Mouse (Mus musculus) brain, adult 2 months (tissue): ENCODE results near the gene Barx2.
"Not testable (repeated sequence)": the region's sequence is repeated elsewhere in the genome, so short reads cannot be mapped to it uniquely, and the experiment has no call there.

ENCODE experiments used
- DNase-seq: peaks from one replicate; pipeline ENCODE4 v3.0.0; 2011; ENCODE audit warnings: low read depth, low spot score

The Barx2 gene

GRCm38 (mm10) chr9:31912921-31913738, at the start of gene Barx2:
Barx2 (minus strand) TSS chr9:31913462.
- DNase-seq = peak; percentile 79

GRCm38 (mm10) chr9:31962265-31962664, 49.0 kb upstream of the Barx2 start:
- peak; percentile 33 for DNase-seq

DNA sequence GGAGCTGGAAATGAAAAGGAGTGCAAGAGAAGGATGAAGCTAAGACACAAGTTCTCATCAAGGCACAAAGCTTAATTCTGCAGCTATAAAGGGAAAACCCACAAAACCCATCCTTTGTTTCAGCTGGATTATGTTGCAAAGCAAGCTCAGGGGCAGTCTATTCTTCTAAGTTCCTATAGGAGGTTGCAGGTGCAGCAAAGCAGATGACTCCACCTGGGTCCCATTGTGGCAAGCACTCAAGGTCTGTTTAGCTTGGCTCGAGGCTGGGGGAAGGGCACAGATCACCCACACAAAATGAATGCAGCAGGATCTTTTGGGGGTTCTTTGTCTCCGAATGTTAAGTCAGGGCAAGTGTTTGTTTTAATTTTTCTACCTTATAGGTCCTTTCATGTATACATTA, 47.2 kb upstream of the Barx2 start:
- DNase-seq = no peak

DNA sequence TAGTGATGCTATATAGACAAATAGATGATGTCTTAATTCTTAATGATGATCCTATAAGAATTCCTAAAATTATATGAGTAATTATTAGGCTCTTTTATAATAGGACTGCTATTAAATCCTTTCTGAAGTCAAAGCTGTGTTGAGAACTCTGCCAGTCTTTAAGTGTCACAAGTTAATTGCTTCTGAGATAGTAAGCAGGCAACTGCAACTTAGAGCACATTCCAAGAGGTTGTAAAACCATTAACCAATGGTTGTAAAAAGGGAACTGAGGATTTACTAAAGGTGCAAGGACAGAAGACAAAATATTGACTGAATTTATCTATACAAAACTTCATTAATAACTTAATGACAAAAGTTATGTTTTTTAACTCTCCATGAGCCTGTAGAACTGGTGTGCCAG, 44.9 kb upstream of the Barx2 start:
- no peak for DNase-seq

DNA sequence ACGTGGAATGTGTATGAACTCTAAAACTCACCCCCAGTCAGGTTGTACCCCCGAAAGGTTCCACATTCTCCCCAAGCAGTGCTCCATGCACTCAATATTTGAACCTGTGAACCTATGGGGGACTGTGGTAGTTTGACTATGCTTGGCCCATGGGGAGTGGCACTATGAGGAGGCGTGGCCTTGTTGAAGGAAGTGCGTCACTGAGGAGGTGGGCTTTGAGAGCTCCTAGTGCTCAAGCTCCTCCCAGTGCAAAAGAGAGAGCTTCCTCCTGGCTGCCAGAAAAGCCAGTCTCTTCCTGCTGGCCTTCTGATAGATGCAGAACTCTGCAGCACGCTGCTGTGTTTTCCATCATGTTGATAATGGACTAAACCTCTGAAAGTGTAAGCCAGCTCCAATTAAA, 37.2 kb upstream of the Barx2 start:
- no peak for DNase-seq

GRCm38 (mm10) chr9:31949031-31949430, 35.8 kb upstream of the Barx2 start:
- DNase-seq = no peak

GRCm38 (mm10) chr9:31947051-31947450, 33.8 kb upstream of the Barx2 start:
- no peak for DNase-seq

- peak; percentile 43 for DNase-seq
Measured at GRCm38 (mm10) chr9:31942334-31942733, 29.1 kb upstream of the Barx2 start.

- not testable (repeated sequence) for DNase-seq
Measured at GRCm38 (mm10) chr9:31936486-31936885, 23.2 kb upstream of the Barx2 start.

GRCm38 (mm10) chr9:31931691-31932090, 18.4 kb upstream of the Barx2 start:
- no peak for DNase-seq

- DNase-seq = no peak
Measured at GRCm38 (mm10) chr9:31931255-31931654, 18.0 kb upstream of the Barx2 start.

DNA sequence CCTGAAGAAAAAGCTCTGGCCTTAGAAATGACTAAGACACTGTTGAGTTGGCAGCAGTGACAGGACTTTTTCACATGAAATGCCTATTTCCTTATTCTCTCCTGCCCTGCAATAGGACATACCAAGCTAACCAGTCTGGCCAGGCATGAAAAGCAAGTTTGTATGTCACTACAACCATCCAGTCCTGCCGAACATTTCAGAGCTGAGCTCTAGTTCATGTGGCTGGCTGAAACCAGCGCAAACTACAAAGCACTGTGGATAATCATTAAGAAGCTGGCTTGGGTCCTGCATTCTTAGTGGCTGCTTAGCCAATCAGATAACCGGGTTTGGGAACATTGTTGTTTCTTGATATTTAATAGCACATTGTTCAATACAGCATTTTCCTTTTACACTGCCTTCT, 13.5 kb upstream of the Barx2 start:
- DNase-seq = no peak

- peak; percentile 87 for DNase-seq
Measured at GRCm38 (mm10) chr9:31925830-31926624, 12.8 kb upstream of the Barx2 start.

- DNase-seq = no peak
Measured at GRCm38 (mm10) chr9:31923529-31923928, 10.3 kb upstream of the Barx2 start.

- DNase-seq = no peak
Measured at GRCm38 (mm10) chr9:31919802-31920201, 6.5 kb upstream of the Barx2 start.

GRCm38 (mm10) chr9:31916421-31916820, 3.2 kb upstream of the Barx2 start:
- no peak for DNase-seq

- DNase-seq = peak; percentile 22
Measured at GRCm38 (mm10) chr9:31914871-31915270, 1.6 kb upstream of the Barx2 start.

- no peak for DNase-seq
Measured at GRCm38 (mm10) chr9:31913739-31914591, 703 bp upstream of the Barx2 start.

GRCm38 (mm10) chr9:31912553-31912920, 725 bp downstream of the Barx2 start:
- no peak for DNase-seq

DNA sequence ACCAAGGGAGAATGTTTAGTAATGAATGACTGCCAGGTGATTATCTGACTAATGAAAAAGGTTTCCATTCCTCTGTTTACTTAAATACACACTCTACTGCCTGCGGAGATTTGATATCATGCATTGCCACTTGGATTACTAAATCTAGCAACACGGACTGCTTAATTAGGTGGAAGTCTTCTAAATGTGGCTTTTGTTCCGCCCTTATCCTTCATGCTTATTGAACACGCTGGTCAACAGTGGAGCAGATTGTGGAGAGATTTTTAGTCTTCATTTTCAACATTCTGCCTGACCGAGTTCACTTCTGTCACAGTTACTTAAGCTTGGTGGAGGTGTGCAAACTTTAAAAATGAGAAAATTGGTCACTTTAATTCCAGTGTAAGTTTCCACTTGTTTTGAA, 3.0 kb downstream of the Barx2 start:
- DNase-seq = no peak

DNA sequence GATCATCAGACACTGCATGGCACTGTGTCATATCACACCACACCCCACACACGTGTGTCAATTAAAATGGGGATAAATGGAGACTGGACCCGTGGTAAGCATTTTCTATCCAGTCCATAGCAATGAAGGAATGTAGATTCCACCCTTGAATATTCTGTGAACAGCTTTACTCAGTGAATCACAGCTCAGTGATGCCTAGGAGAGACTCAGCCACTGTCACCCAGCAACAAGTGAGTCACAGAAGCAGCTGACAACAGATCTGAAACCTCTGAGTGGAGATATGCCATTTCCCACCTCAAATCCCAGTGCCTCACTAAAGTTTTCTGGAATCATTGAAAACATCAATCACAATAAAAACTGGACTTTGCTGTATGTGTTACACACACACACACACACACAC, 11.5 kb downstream of the Barx2 start:
- DNase-seq = peak; percentile 51

DNA sequence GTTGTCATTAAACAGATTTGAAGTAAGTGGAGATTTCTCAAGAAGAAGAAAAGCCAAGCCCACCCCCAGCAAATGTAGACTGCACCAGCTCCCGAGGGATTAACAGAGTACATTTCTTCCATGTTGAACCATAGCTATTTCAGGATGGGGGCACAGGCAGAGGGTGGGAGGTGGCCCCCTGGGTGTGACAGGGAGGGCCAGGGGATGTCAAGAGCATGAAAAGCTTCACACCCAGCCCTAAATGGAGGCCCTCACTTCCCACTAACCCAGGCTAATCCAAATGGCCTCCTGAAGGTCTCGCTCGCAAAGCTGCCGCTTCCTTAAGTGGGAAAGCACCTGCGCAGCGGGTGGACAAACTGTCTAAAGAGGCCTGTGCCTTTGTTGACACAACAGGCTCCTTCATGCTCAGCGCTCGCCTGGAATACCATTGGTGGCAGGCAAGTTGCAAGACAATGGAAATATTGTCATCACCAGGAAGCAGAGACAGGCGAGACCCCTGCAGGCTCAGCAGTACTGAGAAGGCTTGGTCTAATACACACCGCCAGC, 18.4 kb downstream of the Barx2 start:
- no peak for DNase-seq
